Mouse (Mus musculus) yolk sac, embryonic 10.5 days (tissue): ENCODE measurements around the gene Myo7a.

Experiments used
- DNase-seq: peaks from one replicate; pipeline ENCODE4 v3.0.0-alpha.2; 2017; ENCODE audit warnings: low spot score

Myo7a gene

DNA sequence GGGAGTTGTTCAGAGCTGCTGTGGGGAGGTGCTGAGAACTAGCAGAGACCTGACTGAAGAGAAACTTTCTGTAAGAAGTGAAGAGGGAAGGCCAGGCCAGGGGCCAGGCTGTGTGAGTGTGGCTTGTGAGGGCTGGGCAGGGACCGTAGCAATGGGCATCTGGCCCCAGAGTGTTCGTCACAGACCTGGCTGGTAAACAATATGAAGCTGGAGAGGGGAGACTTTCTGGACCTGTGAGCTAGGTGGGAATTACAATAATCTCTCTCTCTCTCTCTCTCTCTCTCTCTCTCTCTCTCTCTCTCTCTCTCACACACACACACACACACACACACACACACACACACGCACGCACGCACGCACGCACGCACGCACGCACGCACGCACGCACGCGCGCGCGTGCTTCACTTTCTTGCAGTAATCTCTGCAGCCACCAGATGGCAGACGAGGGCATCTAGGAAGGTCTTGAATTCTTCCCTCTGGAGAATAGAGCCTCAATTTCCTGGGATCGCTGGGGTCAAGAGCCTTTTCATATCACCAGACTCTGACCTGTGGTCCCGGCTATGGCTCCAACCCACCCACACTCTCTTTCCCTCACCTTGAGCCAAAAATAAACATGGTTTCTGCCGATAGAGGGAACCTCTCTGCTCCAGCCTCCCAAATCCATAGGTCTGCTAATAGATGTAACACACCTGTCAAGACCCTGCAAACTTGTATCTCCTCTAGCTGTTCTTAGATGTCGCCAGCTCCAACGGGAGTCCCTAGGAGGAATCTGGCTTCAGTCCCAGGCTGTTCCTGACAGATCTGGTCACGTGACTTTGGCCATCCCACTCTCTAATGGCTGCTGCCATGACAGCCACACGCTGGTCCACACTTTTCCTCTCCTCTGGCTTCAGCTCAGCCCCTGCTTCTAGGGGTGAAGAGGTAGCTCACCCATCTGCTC, 16.1 kb downstream of the Myo7a start:
- DNase-seq, result peak; percentile 85

DNA sequence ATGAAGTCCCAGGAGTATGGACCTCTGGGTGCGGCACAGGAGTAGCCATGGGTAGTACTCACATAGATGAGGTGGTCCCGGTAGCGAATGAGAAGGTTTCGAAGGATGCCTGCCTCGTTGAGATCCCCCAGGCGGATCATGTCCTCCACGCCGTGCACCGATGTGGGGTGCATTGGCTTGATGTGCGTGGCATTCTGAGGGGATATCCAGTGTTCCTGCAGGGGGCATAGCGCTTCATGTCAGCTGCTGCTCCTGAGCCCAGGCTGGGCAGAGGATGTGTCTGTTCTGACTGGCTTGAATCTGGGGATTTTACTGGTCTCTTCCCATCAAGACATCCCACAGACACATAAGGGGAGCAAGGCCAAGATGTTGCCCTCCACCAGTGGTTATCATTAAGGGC, 16.8 kb downstream of the Myo7a start:
- no peak for DNase-seq

DNA sequence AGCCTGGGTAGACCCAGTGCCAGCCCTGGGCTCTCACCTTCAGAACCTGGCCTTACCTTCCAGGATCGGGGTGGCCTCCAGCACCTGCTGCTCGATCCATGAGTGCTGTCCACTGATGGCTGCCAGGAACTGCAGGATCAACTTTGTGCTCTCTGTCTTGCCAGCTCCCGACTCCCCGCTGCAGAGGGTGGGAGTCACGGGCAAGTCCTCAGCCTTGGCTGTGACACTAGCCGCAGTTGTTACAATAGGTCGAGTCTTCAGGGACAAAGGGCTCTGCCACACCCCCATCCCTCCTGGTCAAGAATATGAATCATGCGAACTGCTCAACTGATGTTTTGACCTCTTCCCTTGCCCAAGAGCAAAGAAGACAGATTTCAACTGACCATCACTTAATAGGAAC, 21.8 kb downstream of the Myo7a start:
- no peak for DNase-seq

DNA sequence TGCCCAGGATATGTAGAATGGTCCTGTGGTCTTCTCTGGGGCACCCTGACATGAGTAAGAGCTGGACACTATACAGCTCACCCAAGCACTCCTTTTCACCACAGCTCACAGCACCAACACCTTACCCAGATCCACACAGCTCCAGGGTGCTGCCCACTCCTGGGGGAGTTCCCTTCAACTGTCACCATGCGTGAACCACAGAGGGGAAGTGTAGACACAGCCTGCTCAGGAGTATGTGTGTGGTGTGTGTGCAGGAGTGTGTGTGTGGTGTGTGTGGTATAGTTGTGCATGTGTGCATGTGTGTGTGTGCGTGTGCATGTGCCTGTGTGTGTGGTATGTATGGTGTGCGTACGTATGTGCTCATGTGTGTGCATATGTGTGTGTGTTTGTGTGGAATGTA, 23.5 kb downstream of the Myo7a start:
- DNase-seq, result no peak

DNA sequence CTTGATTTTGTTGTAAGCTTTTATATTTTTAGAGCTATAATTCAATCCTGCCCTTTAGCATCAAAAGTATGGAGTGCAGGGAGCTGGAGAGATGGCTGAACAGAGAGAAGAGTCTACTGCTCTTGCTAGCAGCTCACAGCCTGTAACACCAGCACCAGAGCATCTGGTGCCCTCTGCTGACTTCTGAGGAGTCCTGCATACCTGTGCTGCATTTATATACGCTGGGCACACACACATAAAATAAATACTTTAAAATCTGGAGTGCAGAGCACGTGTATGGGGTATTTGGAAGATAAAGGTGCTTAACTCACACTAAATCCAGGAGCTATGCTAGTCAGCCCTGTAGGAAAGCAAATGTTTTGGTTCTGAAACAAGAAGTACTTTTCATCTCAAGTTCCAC, 33.0 kb downstream of the Myo7a start:
- no peak for DNase-seq

DNA sequence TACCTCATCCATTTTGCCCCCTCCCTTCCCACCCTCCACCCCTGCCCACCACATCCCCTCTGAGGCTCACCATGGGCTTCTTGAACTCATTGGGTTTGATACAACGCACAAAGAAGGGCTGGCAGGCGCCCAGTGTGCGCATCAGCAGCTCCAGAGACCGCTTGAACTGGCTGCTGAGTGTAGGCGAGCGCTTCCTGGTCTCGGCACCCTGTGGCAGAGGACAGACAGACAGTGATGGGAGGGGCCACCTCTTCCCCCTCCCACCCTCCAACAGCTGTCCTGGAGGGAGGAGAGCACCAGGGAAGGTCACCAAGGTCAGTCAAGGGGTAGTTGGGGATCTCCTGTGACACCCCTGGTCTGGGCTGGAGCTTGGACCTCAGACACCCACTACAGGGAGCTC, 34.0 kb downstream of the Myo7a start:
- no peak for DNase-seq

DNA sequence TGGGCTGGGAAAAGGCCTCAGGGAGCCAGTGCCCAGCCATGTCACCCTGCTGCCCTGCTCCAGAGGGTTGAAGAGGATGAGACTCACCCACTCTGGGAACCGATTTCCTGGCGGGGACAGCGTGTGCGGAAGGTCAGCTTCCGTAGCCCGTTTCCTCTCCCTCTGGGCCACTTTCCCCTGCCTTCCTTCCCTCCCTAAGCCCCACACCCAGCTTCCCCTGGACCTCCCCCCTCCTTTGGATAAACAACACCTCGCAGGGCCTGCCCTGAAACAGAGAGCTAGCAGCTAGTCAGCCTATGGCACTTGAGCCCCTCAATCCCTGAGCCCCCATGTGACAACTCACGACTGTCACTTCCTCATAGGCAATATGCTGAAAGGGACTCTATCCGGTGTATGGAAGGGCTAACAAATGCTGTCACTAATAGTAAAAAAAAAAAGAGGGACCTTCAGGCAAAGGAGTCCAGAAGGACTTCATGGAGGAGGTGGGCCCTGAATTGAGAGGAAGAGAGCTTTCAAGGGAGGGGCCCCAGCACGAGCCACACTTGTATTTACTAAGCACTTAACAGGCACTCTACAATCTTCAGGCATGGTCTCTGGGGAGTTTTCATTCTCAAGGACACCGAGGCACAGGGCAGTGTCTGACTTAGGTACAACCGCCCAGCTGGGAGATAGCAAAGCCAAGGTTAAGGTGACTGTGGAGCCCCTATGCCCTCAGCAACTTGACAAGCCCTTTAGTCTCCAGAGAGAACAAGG, 34.6 kb downstream of the Myo7a start:
- DNase-seq, result no peak

DNA sequence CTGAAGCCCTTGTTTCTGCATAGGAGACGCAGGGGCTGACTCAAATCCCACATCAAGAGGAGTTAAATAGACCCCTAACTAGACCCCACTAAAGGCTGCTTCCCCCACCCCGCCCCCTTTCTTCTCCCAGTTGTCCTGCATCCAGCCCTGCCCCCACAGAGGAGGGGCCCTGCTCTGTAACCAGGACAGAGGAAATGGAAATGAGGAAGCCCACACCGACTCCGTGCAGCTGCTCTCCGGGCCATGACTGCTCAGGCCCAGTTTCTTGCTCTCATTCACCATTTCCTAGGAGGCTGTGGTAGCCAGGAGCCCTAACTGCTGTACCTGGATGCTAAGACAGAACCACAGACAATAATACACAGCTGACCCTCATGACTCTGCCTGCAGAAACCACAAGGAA, 36.9 kb downstream of the Myo7a start:
- no peak for DNase-seq

DNA sequence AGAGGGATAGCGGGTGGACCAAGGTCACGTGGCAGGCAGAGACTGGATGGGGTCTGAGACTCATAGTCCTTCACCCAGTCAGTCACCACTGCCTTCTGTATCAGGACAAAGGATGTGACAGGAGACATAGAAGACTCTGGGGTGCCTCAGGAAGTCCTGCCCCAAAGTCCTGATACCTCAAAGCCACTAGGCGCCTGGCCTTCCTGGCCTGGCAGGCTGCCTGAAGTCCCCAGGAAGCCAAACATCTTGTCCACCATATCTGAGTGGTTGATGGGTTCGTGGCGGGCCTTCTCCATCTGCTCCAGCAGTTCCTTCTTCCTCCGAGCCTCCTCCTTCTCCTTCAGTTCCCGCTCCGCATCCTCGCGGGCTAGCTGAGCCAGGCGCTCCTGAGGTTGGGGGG, 41.9 kb downstream of the Myo7a start:
- DNase-seq, result no peak

DNA sequence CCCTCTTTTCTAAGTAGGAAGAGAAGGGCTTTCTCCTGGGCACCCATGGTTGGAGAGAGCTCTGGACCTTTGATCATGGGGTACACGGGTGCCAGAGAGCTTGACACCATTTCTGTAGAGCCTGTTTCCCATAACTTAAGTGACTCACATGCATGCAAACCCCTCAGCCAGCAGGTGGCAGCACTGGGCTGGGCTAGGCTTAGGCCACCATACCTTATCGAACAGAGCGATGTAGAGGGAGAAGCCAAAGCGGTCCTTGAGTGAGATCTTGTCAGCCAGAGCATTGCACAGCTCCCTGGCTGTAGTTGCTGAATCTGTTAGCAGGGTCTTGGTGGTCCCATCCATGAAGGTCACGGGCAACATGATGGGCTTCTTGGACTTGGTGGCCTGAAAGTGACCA, 47.7 kb downstream of the Myo7a start:
- DNase-seq, result peak; percentile 59

DNA sequence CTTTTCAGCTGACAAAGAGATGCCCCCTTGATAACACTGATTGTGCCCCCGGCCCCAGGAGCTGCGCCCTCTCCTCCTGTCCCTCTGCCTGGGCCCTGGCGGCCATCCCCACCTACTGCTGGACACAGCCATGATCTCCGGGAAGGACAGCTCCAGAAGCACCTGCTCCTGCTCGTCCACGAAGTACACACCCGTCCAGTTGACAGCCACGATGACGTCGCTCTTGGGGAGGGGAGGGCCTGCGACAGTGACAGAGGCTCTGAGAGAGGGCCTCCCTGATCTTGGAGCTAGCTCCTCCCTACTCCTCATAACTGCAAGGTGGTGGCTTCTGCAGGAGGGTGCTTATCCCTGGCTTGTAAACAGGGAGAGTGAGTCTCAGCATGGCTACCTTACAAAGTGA, 53.1 kb downstream of the Myo7a start:
- no peak for DNase-seq

DNA sequence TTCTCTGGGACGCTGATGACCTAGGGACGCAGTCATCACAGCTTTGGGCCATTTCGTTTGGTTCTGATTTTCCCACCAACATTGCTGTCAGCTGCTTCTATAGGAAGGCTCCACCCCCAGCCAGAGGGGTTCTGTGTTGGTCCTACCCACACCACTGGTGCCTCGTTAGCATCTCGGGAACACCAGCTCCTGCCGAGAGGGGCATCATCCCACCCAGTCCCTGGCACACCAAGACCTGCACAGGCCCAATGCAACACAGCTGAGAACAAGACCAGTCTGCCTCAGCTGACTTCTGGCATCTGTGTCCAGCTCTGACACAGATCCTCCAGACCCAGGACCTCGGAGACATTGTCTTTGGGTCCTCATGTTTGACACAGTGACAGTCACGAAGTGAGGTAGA, 64.4 kb downstream of the Myo7a start:
- no peak for DNase-seq

DNA sequence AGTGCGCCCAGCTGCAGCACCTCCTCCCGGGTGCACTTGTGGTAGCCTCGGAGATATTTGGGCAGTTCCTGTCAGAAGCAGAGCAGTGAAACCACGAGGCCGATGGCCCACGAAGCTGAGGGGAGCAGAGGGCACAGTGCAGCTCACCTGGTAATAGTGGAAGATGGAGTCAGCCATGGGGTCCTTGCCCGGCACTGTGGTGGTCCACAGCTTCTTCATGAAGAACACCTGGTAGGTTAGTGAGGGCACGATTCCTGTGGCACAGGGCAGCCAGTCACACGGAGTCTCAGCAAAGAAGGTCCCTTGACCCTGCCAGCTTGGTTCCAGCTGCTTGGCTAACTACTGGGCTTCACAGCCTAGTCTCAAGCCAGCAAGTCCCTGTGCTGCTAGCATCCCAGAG, 64.9 kb downstream of the Myo7a start:
- no peak for DNase-seq

DNA sequence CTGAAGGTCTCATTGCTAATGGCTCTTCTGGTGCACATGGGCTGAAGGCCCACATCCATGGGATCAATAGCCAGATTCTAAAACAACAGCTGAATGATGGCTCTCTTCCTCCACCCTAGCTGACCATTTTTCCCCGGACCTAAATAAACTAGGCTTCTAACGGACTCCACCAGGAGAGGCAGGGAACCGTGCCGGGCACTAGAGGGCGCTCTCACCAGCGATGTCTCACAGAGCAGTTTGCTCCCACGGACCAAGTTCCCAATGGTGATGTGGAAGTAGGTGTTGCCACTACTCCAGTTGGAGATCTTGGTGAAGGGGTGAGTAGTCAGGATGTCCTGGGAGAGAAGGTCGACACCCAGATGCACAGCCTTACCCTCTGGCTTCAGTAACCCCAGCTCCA, 67.3 kb downstream of the Myo7a start:
- peak; percentile 32 for DNase-seq

DNA sequence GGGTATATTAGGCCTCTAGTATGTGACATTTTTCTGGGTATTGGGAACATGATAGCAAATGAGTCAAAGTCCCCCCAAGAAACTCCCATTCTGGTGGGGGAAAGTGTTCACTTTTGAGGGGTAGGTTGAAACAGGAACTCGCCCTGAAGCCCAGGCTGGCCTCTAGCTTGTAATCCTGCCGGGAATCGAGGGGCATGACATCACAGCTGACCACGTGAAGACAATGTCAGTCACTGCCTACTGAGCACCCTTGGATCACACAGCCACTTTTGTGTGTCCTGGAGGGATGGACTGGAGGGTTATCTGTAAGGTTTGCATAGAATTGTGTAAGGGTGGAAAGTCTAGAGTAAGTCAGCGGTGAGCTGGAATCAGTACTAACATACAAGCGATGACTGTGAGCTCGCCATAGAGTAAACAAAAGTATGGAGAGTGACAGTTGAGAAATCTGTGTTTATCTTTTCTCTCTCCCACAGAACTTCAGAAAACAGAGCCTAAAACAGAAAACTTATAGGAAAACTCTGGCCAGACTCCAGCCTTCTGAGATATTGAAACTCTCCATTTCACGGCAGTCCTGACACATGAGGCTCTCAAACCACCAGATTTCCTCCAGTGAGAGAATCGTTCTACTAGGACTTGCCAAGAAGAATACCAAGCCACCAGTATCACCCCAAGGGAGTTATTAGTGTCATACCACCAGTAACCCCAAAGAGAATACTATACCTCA, 71.1 kb downstream of the Myo7a start:
- DNase-seq, result peak; percentile 42

DNA sequence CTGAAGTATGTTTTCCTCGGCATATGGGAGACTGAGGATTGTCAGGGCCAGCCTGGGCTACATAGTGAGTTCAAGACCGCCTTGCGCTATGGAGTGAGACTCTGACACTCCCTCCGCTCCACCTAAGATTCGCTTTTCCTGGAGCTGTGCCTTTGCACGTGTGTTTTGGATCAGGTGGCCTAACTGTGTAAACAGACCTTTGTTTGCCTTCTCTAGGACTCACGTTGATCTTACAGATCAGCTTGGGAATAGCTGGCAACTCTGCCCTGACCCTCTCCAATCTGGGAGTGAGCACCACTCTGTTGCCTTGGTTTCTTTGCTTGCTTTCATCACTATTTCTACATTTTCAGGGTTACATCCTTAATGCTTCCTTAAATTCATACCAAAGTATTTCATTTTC, 116.7 kb downstream of the Myo7a start:
- peak; percentile 9 for DNase-seq
